Mouse (Mus musculus): ENCODE data around the gene Exoc4.

- TF ChIP-seq POLR2A (IDR thresholded peaks at IDR 0.05; ENCODE audit: extremely low read depth, insufficient read depth, low read length) = no peak
- no peak for TF ChIP-seq CTCF (IDR thresholded peaks at IDR 0.05; ENCODE audit: low read depth, low read length)
Measured at GRCm38 (mm10) chr6:33241250-33241649, 7.6 kb upstream of the Exoc4 start.

Measured in liver, adult 2 months (tissue).